Mouse (Mus musculus): ENCODE measurements around the gene Mettl25.
A peak's percentile ranks its signal among the peaks of the same experiment; 100 is the strongest.

Mettl25 gene

GRCm38 (mm10) chr10:105746019-105746418, 95.2 kb downstream of the Mettl25 start:
- DNase-seq = no peak

DNA sequence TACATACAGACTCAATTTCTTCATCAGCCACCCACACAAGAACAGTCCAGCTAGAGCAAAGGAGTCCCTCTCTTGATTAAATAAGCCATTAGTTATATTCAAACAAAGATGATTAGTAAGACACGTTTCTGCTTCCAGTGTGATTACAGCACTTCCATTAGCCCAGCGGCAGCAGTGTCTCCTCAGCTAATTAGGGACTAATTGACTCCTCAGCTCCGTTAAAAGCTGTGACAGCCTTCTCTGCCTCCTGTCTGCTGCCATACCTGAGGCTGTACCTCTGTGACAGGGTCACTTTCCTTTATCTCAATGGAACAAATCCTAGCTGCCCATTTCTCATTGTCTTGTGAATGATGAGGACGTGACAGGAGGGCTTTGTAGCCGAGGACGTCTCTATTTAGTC, 99.4 kb downstream of the Mettl25 start:
- DNase-seq = no peak

DNA sequence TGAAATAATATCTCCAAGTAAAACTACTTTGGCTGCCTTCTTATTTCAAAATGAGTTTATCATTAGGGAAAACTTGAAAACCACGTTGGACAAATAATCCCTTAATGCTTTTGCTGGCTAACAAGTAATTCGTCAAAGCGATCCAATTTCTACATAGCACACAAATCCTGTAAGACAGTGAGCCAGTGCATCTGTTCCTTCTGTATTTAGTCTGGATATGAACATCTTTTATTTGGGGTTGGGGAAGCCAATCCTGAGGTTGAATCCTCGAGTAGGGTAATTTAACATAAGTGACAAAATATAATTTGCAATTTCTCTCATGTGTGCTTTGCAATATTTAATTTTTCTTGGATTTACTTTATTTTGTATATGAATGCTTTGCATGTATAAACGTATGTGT, 102.2 kb downstream of the Mettl25 start:
- DNase-seq = no peak

DNA sequence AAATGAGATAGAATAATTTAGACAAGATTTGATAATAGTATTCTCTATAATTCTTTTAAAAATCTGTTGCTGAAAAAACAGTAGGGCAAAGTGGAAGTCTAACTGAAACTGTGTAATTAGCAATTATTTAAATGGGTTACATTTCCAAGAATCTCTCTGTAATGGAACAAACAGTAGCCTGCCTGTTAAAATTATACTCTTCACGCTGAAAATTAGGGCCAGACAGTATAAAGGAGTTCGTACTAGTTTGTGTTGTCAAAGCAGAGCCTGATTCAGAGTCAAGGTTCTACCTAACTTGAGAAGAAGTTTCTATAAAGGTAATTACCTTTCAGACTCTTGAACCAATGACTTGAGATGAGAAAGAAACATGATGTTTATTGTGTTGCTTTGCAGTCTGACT, 113.4 kb downstream of the Mettl25 start:
- DNase-seq = no peak

- DNase-seq = no peak
Measured at GRCm38 (mm10) chr10:105727353-105727752, 113.8 kb downstream of the Mettl25 start.

- peak; percentile 7 for DNase-seq
Measured at GRCm38 (mm10) chr10:105714844-105715243, 126.3 kb downstream of the Mettl25 start.

- DNase-seq = no peak
Measured at GRCm38 (mm10) chr10:105714366-105714765, 126.8 kb downstream of the Mettl25 start.

GRCm38 (mm10) chr10:105713222-105713621, 128.0 kb downstream of the Mettl25 start:
- DNase-seq = no peak

Data from lung, postnatal 14 days (tissue).